Mouse (Mus musculus) adrenal gland, postnatal 36 days (tissue): ENCODE data around the gene Cap2. TPM values are rescaled to one million over a fixed set of nuclear protein-coding genes. Genes with fewer than 3 reads are reported as not detected.

Experiments
- DNase-seq, 2 experiments: peaks; one replicate each; pipeline ENCODE4 v3.0.0; 2021; ENCODE audit warnings: mixed read lengths in 1 of 2
- long read RNA-seq, 2 experiments: library from polyadenylated mRNA; stranded (forward); transcript quantifications; one replicate each; pipeline ENCODE4 v2.0.0; 2021; ENCODE audit warnings: borderline sequencing depth in 2 of 2
- total RNA-seq, 2 experiments: library from RNA; stranded (reverse); gene quantifications; 2 replicates each; pipeline ENCODE4 v1.2.3; 2021

Gene Cap2
- total RNA-seq = 1 to 10 TPM; 3.4 to 4.5 TPM
- long read RNA-seq, experiment 1, partial matches to known transcripts = 0 of 2 reads
- long read RNA-seq, experiment 1, other reads (novel, unspliced or antisense) = 0 of 2 reads
- long read RNA-seq, experiment 2 = 0 reads

DNA sequence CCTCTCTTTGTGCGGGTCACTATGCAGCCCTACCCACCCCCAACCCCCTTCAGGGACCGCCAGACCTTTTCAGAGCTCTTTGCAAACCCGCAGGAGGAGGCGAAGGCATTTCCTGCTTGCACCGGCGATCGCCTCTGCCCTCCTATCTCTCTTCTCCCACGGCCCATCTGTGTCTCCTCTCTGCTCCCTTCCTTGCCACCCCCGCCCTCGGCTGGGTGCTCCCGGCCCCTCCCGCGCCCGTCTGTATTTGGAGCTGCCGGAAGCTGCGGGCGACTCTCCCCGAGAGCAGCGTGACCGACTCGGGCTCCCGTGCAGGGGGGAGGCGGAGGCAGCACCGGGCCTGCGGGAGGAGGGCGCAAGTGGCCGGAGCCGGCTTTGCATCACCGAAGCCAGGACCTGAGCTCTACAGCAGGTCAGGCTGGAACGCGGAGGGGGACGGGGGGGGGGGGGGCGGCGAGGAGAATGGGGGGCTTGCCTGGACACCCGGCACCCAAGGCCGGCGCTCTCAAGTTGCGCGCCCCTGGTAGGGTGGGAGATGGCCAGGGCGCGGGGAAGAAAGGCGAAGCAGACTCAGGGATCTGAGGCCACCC lies at the start of gene Cap2:
Gene Cap2, plus strand, starts transcription at position 49 of the 590 bp plus-strand sequence.
- peak; percentile 70 to 78 for DNase-seq

DNA sequence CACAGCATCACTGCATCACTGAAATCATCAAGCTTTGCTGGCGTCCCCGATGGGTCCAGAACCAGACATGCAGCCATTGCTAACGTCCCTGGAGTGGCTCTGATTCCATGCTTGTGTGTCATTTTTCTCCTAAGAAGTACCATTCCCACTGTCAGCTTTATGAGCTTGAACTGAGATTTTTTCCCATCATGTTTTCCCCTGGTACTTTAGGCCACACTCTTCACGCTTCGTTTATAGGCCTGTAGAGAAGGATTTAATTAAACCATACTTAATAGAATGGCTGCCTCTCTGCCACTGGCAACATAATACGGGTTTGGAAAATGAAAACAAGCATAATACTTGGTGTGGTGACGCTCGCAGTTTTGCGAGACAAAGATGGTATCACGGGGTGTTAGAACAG lies 42.1 kb upstream of the Cap2 start:
- no peak for DNase-seq

DNA sequence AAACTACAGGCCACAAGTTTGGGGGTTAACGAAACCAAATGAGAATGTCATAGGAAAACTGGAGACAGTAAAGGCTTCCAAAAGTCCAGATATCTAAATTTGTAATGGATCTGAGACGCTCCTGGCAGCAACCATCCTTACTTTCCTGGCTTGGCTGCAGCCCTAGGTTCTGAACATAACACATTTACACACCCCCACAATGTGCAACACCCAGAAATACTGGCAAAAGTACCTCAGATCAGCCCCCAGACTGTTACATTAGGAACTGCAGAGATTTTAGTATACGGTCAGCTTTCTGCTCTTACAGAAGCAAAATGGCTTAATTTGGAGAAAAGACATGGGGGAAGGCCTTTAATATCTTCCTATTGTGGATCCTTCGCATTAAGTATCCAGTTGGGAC lies 39.4 kb upstream of the Cap2 start:
- no peak for DNase-seq

DNA sequence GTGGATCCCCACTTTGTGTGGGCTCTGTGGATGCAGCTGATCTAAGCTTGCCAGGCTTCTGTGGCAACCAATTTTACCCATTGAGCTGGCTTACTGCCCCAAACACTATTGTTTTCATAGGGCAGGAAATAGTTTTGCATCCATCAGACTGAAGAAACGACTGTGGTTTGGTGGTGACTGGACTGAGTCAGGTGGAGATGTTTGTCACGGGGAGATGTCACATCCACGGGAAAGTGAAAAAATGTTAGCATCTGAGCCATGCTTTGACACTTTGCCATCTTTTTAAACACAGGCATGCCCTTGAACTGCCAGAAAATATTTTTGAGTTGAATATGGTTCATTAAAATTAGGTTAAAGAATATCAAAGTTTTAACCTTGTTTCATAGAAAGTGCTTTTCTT lies 37.9 kb upstream of the Cap2 start:
- no peak for DNase-seq

DNA sequence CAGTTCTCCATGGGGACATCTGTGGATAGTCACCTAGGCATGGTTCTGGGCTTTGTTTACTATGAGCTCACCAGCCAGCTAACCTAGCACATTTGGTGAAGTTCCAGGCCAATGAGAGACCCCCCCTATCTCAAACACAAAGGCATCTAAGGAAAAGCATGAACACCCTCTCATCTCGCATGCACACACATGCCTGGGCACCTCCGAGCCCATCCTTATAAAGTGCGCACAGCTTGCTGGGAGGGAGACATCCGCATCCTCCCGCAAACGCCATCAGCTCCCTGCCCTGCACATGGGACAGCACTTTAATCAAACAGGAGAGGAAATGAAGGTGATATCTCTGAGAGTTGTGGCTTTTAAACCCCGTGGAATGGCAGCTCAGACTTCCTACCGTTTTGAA lies 33.4 kb upstream of the Cap2 start:
- no peak for DNase-seq

DNA sequence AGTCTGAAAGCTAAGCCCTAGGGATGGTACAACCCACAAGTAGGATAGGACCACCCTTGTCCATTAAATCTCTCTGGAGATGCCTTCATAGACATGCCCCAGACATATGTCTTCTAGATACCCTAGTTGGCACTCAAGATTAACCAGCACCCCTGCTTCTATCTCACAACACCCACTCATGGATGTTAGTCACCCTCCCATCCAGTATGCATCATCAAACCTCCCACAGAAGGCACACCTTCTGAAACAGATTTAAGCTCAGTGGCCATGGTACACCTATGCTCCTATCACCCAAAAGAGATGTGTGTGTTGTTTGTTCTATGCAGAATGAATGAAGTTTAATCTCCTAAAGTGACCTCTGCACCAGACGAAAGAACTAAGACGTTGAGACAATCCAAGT lies 32.1 kb upstream of the Cap2 start:
- DNase-seq = no peak

DNA sequence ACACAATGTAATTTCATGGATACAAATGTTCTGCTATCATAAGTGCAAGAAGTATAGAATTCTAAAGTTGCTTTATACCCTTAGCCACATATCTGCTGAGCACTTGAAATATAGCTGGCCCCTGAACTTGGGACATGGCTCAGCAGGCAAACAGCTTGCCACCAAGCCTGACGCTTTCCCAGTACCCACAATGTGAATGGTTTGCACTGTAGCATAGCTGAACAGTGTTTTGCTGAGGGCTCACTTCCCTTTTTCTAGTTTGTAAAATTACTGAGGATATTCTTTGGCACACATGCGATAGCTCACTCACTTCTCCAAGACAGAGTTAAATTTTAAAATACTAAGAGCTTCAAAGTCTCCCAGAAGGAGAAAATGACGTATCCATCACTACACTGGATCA lies 20.4 kb upstream of the Cap2 start:
- DNase-seq = no peak

DNA sequence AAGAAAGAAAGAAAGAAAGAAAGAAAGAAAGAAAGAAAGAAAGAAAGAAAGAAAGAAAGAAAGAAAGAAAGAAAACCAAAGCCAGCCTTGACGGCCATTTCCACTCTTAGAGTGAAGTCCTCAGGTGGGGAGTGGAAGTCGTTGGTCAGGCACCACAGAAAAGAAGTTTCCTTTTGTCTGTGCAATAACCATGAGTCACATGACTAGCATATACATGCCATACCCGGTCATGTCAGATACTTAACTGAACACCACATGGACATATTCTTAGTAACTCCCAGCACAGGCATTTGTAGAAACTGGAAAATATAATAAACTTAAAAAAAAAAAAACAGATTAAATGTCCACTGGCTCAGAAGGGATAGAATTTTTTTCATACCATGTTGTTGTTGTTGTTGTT lies 16.0 kb upstream of the Cap2 start:
- DNase-seq = no peak

DNA sequence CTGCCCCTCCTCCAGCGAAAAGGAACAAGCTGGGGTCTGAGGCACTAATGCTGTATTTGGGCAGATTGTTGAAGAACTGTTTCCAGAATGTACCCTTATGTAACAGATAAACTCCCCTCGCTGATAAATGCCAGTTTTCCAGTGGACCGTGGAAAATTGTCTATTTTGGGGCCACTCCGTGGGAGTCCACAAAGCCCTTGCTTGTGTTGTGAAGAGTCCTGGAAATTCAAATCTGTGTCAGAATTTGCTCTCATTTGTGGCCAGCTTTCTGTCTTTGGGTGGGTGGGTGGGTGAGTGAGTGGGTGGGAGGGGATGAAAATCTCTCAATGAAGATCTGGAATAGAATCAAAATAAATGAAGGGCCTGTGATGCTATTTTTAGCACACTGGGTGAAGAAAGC lies 13.5 kb upstream of the Cap2 start:
- no peak for DNase-seq

DNA sequence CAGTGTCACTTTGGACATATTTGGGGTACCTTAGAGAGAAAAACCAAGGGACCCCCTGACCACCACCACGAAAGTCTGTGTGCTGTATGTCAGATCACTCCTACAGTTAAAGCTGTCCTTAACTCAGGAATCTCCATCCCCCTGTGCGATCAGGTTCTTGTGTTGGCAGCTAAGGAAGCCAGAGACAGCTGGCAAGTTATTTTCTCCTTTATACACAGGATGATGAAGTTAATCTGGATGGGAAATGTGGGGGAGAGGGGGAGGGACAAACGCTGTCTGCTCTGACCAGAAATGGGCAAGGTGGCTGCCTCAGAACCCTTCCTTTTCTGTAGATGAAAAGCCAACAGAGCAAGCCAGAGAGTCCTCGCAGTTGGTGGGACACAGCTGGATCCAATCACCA lies 11.0 kb upstream of the Cap2 start:
- DNase-seq = no peak

DNA sequence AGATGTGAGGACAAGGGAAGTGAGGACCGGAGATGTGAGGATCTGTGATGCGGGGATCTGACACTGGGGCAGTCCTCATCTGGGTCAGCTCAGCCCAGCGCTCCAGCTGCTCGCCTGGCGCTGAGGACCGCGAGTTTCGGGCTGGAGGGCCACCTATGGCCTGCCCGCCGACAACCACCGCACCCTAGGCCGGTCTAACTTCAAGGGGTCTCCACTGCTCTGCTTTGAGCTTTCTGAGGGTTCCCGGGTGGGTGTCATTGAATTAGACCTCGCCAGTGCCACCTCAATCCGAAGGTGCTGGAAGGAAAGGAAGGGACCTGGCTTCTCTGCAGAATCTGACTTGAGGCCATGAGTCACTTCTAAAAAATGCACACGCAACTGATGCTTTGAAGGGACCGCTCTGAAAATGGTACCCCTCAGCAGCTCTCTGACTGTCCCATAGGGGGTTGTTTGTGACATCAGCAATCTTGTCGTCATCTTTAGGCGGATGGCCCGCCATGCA lies 793 bp downstream of the Cap2 start:
- peak; percentile 14 to 47 for DNase-seq

DNA sequence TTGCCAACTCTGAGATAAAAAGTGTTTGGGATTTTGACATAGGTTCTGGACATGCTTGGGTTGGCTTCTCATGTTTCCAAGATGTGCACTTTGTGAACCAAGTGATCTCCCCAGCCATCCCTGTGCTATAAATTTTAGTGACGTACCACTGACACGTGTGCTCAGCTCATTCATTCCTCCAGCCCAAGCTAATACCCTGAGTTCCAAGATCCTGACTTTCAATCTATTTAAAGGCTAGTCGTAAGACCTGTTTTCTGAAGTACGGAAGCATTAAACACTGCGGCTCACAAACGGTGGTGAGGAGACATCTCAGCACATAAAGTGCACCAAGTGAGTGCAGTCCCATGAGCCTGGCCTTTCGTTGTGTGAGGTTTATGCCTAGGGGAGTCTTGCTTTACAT lies 6.3 kb downstream of the Cap2 start:
- DNase-seq = no peak

DNA sequence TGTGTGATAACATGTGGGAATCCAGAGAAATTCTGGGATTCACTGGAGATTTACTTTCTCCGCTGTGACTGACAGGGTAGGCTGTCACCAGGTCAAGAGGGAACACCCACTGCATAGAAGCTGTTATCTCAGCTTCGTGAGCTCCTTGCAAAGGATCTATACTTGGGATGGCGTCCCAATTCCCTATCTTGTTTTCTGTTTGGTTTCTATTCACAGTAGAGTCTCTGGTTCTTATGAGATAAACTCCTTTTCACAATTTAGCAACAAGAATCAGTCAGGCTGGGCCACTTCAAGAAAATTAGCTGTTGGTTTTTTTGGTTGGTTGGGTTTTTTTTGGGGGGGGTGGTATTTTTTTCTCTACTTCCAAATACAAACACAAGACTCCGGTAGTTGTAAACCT lies 7.2 kb downstream of the Cap2 start:
- no peak for DNase-seq

DNA sequence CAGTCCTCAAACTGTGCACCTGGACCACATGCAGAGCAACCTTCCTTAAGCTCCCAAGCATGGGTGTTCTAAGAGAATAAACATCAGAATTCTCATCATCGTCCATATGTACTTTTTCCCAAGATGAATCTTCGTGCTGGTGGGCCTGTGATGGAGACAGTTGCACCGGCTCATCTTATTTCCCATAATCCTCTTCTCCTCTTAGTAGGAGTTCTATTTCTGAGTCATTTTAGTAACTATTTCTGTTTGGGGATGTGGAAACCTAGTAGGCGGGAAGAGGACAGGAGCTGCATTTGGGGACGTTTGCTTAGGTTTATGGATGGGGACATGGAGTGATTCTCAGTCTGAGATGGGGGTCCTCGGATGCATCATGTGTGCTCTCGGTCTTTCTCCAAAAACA lies 8.8 kb downstream of the Cap2 start:
- DNase-seq = no peak

DNA sequence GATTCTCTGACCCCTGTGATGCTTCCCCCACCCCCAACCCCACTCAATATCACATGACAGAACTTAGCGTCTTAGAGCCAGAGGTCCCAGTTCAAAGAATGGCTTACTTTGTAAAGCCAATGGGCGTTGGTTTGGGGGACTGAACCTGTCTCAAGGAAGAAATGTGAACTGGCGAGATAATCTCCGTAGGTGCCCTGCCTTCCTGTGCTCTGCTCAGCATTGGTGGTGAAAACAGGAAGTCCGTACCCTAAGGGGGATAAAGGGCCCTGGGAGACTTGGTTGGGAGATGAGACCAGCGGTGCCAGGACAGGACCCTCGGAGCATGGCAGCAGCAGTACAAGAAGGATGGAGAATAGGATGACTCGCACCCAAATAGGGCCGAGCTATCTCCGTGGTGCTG lies 12.8 kb downstream of the Cap2 start:
- no peak for DNase-seq

DNA sequence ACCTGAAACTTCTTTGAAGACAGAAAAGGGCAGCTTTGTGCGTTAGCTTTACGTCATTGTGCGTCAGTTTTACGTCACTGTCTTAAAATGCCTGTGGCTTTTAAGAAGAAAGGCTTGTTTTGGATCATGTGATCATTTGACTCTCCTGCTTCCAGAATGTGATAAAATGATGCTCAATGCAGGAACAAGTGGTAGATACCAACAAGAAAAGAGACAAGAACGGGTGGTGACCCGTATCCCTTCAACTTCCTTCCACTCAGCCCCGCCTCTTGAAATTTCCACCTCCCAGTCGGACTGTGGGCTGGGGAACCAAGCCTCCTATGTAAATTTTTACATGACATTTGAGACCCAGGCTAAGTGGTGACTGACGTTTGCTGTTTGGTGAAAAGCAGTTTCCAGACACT lies 13.5 kb downstream of the Cap2 start:
- no peak for DNase-seq

DNA sequence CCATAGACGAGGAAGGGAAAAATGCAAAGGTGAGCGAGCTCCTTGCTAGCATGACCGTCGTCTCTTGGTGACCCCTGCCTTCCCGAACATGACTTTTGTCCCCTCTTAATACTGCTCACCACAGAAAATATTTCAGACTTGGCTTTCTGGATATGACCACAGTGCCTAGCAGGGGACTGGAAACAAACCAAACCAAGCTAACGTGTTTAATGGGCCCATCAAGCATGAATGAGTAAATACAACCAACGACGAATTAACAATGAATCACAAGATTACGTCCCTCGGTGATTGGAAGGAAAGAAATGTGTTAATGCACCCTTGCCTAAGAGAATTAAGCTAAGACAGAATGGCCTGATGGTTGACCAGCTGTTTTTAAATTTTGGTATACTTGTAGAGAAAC lies 13.9 kb downstream of the Cap2 start:
- DNase-seq = no peak

DNA sequence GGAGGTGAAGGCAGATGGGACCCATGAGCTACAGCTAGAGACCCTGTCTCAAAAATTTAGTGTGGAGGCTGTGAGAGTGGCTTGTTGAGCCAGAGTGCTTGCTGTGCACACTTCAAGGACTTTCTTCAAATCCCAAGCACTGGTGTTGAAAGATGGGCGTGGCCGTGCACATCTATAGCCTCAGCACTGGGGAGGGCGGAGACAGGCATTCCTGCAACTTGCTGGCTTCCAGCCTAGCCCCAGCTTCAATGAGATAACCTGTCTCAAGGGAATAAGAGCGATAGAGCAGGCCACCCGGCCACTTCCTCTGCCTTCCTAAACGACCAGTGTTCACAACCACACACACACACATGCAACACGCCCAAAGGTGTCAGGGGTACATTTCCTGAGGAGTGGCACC lies 14.5 kb downstream of the Cap2 start:
- no peak for DNase-seq

DNA sequence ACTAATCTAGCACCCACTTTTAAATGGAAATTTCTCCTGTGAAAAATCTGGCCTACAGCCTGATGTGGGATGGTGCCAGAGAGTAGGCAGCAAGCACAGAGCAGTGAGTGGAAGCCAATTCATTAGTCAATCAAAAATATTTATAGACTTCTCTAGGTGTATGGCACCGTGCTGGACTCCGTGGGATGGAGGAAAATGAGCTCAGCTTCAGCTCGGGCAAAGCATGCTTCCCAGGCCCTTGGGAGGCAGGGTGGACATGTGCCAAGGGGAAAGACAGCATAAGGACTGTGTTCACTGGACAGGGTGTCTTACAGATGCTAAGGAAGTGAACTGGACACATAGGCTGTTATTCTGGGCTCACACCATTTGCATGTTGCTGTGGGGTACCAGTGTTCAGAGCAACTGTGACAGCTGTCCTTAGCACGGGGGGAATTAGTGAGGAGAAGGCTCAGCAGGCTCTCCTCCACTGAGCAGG lies 15.6 kb downstream of the Cap2 start:
- no peak for DNase-seq

DNA sequence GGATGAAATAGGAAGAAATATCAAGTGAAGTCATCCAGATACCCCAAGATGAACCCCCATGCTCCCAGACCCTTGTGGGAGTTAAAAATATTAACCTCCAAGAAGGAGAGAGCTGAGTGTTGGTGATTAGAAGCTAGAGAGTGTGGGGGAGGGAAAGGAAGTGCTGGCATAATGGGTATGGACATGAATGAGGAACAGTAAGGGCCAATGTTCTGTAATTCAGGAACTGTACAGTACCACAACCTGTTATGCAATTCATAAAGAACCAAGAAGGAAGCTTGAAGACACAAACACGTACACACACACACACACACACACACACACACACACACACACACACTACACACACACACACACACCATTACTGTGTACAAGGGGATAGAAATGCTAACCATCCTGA lies 19.8 kb downstream of the Cap2 start:
- DNase-seq = no peak

DNA sequence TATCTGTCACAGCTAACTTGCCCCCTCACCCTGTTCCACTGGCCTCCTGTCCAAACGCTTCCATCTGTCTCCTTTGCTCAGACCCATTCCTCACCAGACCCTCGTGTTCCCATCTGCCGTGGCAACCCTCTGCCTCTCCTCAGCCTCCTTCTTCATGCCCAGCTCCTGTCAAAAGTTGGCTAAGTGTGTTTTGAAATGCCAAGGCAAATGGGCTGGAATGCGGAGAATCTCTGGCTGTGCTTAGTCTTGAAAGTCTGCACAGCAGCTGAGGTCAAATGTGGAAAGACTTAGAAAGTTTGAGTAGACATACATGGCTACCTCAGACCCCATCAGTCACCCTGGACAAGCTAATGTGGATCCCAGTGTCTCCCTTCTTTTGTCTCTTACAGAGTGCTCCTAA lies 21.1 kb downstream of the Cap2 start:
- DNase-seq = no peak

DNA sequence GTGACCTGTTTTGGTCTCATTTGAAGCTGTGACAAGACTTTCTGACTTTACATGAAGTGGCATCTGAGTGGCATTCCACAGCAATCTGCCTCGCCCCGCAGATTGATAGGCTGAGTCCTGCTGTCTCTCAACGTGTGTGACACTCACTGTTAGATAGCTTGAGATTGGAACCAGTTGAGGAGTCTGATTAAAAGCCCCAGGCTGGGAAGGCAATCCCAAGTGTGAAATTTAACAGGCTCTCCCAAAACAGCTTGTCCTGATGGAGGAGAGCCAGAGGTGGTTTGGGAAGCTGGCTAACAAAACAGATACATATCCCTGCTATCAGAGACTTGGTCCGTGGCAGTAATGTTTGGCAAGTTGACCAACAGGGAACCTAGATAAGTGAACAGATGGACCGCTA lies 21.6 kb downstream of the Cap2 start:
- no peak for DNase-seq

DNA sequence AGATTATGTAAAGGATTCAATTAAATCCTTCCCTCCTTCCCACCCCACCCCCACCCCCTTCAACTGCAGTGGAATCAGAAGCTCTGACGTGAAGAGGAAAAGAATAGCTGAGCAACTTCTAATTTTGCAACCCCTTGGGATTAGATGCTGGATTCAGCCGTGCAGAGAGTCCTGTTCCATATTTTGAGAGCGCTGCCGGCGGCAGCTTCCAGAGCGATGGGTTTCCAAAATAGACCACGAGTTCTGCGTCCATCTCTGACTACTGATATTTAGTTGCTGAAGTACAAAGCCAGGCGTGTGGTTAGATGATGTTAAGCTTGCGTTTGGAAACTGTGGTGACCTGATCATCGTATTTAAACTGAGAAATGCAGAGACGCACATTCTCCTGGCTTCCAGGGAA lies 22.1 kb downstream of the Cap2 start:
- DNase-seq = no peak
